Mouse (Mus musculus): ENCODE measurements at regions not wholly inside any gene's neighbourhood (a gene's known extent, or its start where the extent isn't known, plus 50 kb on each side); places are given as distances from the start of the nearest gene placed in this dataset.

GRCm38 (mm10) chr11:64158281-64158680 is 79.0 kb upstream of the Cox10 start:
- Histone ChIP-seq H3K9ac (ENCODE audit: low read length) (no peak overlapping the region), H3K4me1 (replicated peaks; ENCODE audit: control insufficient read depth, insufficient read depth, low read length) (no peaks in the 10 kb centered on the region), H3K9me3 (ENCODE audit: control insufficient read depth, low read length) (no peaks in the 10 kb centered on the region), H3K36me3 (ENCODE audit: control insufficient read depth, insufficient read depth, low read length) (no peaks in the 10 kb centered on the region), H3K27ac (ENCODE audit: low read depth) (no peak overlapping the region), H3K4me2 (ENCODE audit: low read length) (no peak overlapping the region), H3K27me3 (replicated peaks; ENCODE audit: control insufficient read depth, insufficient read depth, low read length) (no peaks in the 10 kb centered on the region), H3K4me3 (ENCODE audit: low read depth, low read length) (no peak overlapping the region)
- no peak for ATAC-seq (replicated peaks; ENCODE audit: low FRiP score, low TSS enrichment, low read depth)
- DNase-seq (ENCODE audit: low spot score), result no peak
- 82% methylated on average over 5 of the region's 5 CpGs for WGBS

- Histone ChIP-seq H3K9ac (ENCODE audit: low read length) (no peak overlapping the region), H3K4me1 (replicated peaks; ENCODE audit: control insufficient read depth, insufficient read depth, low read length) (no peaks in the 10 kb centered on the region), H3K27me3 (replicated peaks; ENCODE audit: control insufficient read depth, insufficient read depth, low read length) (no peaks in the 10 kb centered on the region), H3K9me3 (ENCODE audit: control insufficient read depth, low read length) (no peaks in the 10 kb centered on the region), H3K27ac (ENCODE audit: low read depth) (no peak overlapping the region), H3K4me2 (ENCODE audit: low read length) (no peak overlapping the region), H3K4me3 (ENCODE audit: low read depth, low read length) (no peak overlapping the region), H3K36me3 (ENCODE audit: control insufficient read depth, insufficient read depth, low read length) (no peaks in the 10 kb centered on the region)
- ATAC-seq (replicated peaks; ENCODE audit: low FRiP score, low TSS enrichment, low read depth) (no peak), DNase-seq (ENCODE audit: low spot score) (no peak)
- whole genome bisulfite sequencing, result 64% methylated on average over 7 of the region's 7 CpGs
These were observed 77.4 kb upstream of the Cox10 start for GRCm38 (mm10) chr11:64156640-64157039.

- 100% methylated on average over 2 of the region's 2 CpGs for WGBS
- no peak overlapping the region for H3K9ac ChIP-seq (ENCODE audit: low read length)
- ATAC-seq (replicated peaks; ENCODE audit: low FRiP score, low TSS enrichment, low read depth) (no peak), DNase-seq (ENCODE audit: low spot score) (no peak)
- no peaks in the 10 kb centered on the region for H3K4me1 ChIP-seq (replicated peaks; ENCODE audit: control insufficient read depth, insufficient read depth, low read length)
- no peak overlapping the region for H3K4me2 ChIP-seq (ENCODE audit: low read length)
- no peaks in the 10 kb centered on the region for H3K27me3 ChIP-seq (replicated peaks; ENCODE audit: control insufficient read depth, insufficient read depth, low read length)
- H3K9me3 ChIP-seq (ENCODE audit: control insufficient read depth, low read length), result no peaks in the 10 kb centered on the region
- H3K27ac ChIP-seq (ENCODE audit: low read depth), result no peak overlapping the region
- no peak overlapping the region for H3K4me3 ChIP-seq (ENCODE audit: low read depth, low read length)
- no peaks in the 10 kb centered on the region for H3K36me3 ChIP-seq (ENCODE audit: control insufficient read depth, insufficient read depth, low read length)
These were observed 60.2 kb upstream of the Cox10 start for GRCm38 (mm10) chr11:64139483-64139882.

- H3K4me3 ChIP-seq (ENCODE audit: low read depth, low read length), result no peak overlapping the region
- H3K27me3 ChIP-seq (replicated peaks; ENCODE audit: control insufficient read depth, insufficient read depth, low read length), result no peaks in the 10 kb centered on the region
- no peak overlapping the region for H3K9ac ChIP-seq (ENCODE audit: low read length)
- no peak overlapping the region for H3K4me2 ChIP-seq (ENCODE audit: low read length)
- WGBS, result 67% methylated on average over 4 of the region's 4 CpGs
- no peaks in the 10 kb centered on the region for H3K4me1 ChIP-seq (replicated peaks; ENCODE audit: control insufficient read depth, insufficient read depth, low read length)
- H3K36me3 ChIP-seq (ENCODE audit: control insufficient read depth, insufficient read depth, low read length), result no peaks in the 10 kb centered on the region
- DNase-seq (ENCODE audit: low spot score) (no peak), ATAC-seq (replicated peaks; ENCODE audit: low FRiP score, low TSS enrichment, low read depth) (no peak)
- H3K9me3 ChIP-seq (ENCODE audit: control insufficient read depth, low read length), result no peaks in the 10 kb centered on the region
- H3K27ac ChIP-seq (ENCODE audit: low read depth), result no peak overlapping the region
These were observed 59.7 kb upstream of the Cox10 start for GRCm38 (mm10) chr11:64138934-64139333.

- H3K4me1 ChIP-seq (replicated peaks; ENCODE audit: control insufficient read depth, insufficient read depth, low read length), result no peaks in the 10 kb centered on the region
- 96% methylated on average over 5 of the region's 5 CpGs for WGBS
- H3K36me3 ChIP-seq (ENCODE audit: control insufficient read depth, insufficient read depth, low read length), result no peaks in the 10 kb centered on the region
- H3K9me3 ChIP-seq (ENCODE audit: control insufficient read depth, low read length), result no peaks in the 10 kb centered on the region
- H3K27ac ChIP-seq (ENCODE audit: low read depth), result no peak overlapping the region
- no peak overlapping the region for H3K4me2 ChIP-seq (ENCODE audit: low read length)
- H3K9ac ChIP-seq (ENCODE audit: low read length), result no peak overlapping the region
- H3K27me3 ChIP-seq (replicated peaks; ENCODE audit: control insufficient read depth, insufficient read depth, low read length), result no peaks in the 10 kb centered on the region
- DNase-seq (ENCODE audit: low spot score), result no peak
- H3K4me3 ChIP-seq (ENCODE audit: low read depth, low read length), result no peak overlapping the region
- ATAC-seq (replicated peaks; ENCODE audit: low FRiP score, low TSS enrichment, low read depth), result no peak
These were observed 56.5 kb upstream of the Cox10 start for GRCm38 (mm10) chr11:64135766-64136165.

- WGBS, result 59% methylated on average over 2 of the region's 2 CpGs
These were observed 56.0 kb upstream of the Cox10 start for GRCm38 (mm10) chr11:64135308-64135591.

GRCm38 (mm10) chr11:64134571-64135307 is 55.5 kb upstream of the Cox10 start:
- Histone ChIP-seq H3K36me3 (ENCODE audit: control insufficient read depth, insufficient read depth, low read length) (no peaks in the 10 kb centered on the region), H3K4me1 (replicated peaks; ENCODE audit: control insufficient read depth, insufficient read depth, low read length) (peaks cover 3% of the 10 kb centered on the region; the same call in 1 of the 2 replicates), H3K9me3 (ENCODE audit: control insufficient read depth, low read length) (no peaks in the 10 kb centered on the region), H3K4me3 (ENCODE audit: low read depth, low read length) (no peak overlapping the region), H3K9ac (ENCODE audit: low read length) (no peak overlapping the region), H3K27me3 (replicated peaks; ENCODE audit: control insufficient read depth, insufficient read depth, low read length) (no peaks in the 10 kb centered on the region), H3K4me2 (ENCODE audit: low read length) (no peak overlapping the region), H3K27ac (ENCODE audit: low read depth) (no peak overlapping the region)
- DNase-seq (ENCODE audit: low spot score) (no peak), ATAC-seq (replicated peaks; ENCODE audit: low FRiP score, low TSS enrichment, low read depth) (no peak)
- WGBS, result 84% methylated on average over 15 of the region's 15 CpGs

More at GRCm38 (mm10) chr11:64135308-64135591, 56.0 kb upstream of the Cox10 start:
- Histone ChIP-seq H3K36me3 (ENCODE audit: control insufficient read depth, insufficient read depth, low read length) (no peaks in the 10 kb centered on the region), H3K27ac (ENCODE audit: low read depth) (no peak overlapping the region), H3K9me3 (ENCODE audit: control insufficient read depth, low read length) (no peaks in the 10 kb centered on the region), H3K27me3 (replicated peaks; ENCODE audit: control insufficient read depth, insufficient read depth, low read length) (no peaks in the 10 kb centered on the region), H3K9ac (ENCODE audit: low read length) (no peak overlapping the region), H3K4me3 (ENCODE audit: low read depth, low read length) (no peak overlapping the region), H3K4me2 (ENCODE audit: low read length) (no peak overlapping the region), H3K4me1 (replicated peaks; ENCODE audit: control insufficient read depth, insufficient read depth, low read length) (no peaks in the 10 kb centered on the region)
- DNase-seq (ENCODE audit: low spot score) (no peak), ATAC-seq (replicated peaks; ENCODE audit: low FRiP score, low TSS enrichment, low read depth) (no peak)

Data from intestine, embryonic 14.5 days (tissue).